Mouse (Mus musculus) lung, postnatal 25 days (tissue): Measurements from ENCODE around the gene Btn2a2.
A peak's percentile ranks its signal among the peaks of the same experiment; 100 is the strongest.

Experiments used
- DNase-seq: peaks from one replicate; pipeline ENCODE4 v3.0.0; 2022; ENCODE audit warnings: low spot score

Btn2a2 gene

DNA sequence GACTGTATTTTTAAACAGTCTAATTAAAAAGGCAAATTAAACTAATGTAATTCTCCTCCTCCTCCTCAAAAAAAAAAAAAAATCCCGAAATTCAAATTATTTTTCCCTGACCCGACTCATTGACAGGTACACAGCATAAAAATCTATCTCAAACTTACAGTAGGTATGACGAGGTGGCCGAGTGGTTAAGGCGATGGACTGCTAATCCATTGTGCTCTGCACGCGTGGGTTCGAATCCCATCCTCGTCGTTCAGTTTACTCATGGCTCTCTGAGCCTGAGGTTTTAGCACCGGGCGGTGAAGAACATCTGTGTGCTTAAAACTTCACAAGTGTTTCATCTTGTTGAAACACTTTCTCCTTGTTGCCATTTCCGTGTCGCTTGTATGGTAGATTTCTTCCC lies 33.0 kb upstream of the Btn2a2 start:
- peak; percentile 82 for DNase-seq

DNA sequence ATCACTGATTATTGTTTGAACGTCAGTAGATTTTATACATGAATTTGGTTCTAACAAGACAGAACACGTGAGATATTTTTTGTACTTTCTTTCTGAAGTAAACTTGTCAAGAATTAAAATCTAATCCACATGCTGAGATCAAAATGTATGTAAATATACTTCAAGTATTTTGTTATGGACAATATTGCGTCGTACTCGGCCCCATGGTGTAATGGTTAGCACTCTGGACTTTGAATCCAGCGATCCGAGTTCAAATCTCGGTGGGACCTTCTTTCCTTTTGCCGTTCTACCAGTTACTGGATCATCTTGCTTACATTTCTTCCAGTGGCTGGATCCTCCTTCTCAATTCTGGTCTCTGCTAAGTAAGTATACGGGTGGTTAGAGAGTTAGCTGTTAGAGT lies 30.8 kb upstream of the Btn2a2 start:
- DNase-seq = peak; percentile 84

DNA sequence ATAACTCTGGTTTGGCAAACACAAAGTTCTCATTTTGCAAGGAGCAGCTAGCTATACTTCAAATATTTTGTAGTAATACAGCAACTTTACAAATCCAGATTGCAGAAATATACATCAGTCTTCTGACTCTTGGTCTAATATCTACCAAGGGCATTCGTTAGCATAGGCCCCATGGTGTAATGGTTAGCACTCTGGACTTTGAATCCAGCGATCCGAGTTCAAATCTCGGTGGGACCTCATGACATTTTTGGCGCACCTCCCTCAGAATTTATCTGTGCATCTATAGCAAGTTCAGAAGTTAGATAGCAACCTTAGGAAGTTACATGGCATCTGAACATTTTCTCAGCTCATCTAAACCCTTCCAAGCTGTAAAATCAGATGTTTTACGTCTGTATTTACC lies 30.2 kb upstream of the Btn2a2 start:
- DNase-seq = peak; percentile 86

DNA sequence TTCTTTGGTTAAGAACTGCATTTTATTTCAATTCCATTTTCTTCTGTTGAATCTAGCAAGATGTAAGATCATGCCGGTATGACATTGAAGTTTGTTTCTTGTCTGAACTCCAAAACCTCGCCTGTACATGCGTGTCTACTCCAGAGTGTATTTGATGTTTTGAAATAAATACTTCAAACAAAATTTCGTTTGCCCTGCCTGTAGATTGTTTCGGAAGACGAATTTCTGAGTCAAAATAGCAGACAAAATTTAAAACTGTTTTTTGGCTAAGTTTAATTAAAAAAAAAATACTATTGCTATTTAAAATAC lies 29.6 kb upstream of the Btn2a2 start:
- DNase-seq = no peak

DNA sequence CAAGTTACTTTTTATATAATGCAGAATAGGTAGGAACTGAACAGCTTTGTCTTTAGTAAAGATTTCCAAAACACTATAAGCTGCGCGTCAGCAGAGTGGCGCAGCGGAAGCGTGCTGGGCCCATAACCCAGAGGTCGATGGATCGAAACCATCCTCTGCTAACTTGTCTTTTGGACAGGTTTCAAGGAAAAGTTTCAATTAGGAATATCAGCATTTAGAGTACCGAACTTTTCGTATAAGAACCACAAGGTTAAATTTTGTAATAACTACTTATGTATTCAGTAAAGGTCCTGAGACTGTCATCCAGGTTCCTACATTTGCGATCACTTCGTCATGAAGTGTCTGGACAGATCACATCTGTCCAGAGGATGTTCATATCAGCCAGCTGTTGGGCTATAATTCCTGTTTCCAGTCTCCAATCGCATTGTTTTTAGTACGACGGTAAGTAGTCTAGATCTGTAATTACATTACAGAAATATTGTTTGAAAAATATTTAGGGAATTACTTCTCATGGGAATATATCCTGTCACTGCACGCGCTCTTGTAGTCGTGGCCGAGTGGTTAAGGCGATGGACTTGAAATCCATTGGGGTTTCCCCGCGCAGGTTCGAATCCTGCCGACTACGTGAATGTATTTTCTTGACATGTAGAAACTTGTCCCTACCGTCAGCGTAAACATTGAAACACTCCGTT lies 29.1 kb upstream of the Btn2a2 start:
- DNase-seq = peak; percentile 89

DNA sequence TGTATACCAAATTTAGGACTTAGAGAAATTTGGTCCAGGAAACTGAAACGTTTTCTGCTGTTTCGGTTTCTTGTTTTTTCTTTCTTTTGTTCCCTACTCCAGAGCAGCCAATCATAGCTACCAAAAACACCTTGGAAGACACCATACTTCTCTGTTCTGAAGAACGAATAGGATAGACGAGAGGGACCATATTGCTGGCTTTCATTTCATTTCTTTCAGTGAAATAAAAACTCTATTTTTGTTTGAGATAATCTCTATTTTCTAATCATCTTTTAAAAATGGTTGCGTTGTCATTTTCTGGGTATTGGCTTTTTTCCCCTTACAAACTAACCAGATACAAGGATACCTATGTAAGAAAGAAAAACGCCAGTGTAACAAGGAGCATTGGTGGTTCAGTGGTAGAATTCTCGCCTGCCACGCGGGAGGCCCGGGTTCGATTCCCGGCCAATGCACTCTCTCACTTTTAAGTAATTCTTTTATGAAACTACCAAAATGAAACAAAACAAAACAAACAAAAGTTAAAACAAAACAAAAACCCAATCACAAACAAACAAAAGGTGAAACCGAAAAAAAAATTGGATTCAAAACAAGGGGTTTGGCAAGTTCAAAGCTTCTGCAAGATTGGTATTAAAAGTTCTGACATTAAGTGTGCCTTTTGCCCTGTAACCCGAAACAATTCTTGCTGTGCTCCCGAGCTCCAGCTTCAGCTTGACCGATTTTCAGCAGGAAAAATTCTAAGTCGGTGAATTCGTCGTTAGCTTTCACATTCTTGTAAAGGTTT lies 28.4 kb upstream of the Btn2a2 start:
- DNase-seq = peak; percentile 59

DNA sequence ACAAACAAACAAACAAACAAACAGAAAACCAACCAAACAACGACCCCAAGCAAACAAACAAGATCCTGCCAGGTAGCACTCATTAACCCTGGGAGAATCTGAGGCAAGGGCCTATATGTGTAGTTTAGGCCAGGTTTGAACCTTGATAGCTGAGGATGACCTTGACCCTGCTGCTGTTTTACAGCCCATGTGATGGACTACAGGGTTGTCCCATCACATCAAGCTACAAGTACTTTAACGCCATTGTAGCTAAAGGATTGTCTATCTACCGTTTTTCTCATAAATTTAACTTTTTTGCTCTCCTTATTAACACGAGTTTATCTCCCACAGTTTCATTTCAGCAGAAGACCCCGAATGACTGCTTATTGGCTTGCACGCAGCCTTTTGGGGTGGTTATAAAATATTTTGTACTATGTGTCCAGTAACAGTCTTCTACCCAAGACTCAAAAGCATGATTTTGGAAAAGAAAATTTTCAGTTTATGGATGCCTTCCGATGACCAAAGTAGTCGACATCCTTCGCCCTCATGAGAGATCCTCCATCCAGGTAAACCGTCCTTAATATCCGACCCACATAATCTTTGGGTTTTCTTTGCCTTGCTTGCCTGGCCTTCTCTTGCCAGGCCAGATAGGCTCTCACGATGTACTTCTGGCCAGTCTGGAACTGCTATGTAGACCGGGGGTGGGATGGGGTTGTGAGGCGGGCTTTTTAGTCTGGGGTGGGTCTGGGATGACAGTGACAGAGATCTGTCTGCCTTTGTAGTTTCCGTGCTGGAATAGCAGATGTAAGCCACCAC lies 27.4 kb upstream of the Btn2a2 start:
- no peak for DNase-seq

DNA sequence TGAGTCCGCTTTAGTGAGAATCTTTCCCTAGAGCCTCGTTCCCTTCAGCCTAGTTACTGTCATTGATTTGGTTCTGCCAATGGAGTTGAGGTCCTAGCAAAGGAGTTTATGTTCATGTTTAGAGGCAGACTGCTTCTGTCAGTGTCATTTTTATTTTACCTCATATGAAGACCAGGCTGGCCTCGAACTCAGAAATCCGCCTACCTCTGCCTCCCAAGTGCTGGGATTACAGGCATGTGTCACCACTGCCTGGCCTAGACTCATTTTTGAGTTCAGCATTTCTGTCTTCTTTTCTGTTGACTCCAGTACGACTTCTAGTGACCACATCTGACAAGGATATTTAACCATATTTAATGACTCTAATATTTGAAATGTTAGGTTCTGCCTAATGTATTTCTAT lies 26.6 kb upstream of the Btn2a2 start:
- DNase-seq = no peak

DNA sequence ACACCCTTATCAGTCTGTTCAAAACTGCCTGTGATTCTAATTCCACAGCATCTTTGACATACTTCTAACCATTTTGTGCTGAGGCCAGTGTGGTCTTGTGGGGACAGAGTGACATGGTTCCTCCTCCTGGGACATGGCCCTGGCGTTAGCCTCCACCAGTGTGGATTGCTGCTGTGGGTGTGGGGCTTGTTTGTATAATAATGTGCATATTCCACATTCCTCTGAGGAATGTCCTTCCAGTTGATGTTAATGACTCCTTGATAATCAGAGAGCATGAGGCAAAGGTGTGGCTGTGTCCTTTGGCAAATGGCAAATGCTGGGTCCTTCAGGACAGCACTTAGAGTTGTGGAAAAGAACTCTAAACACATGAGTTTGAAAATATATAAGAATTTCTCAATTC lies 24.9 kb upstream of the Btn2a2 start:
- DNase-seq = no peak

DNA sequence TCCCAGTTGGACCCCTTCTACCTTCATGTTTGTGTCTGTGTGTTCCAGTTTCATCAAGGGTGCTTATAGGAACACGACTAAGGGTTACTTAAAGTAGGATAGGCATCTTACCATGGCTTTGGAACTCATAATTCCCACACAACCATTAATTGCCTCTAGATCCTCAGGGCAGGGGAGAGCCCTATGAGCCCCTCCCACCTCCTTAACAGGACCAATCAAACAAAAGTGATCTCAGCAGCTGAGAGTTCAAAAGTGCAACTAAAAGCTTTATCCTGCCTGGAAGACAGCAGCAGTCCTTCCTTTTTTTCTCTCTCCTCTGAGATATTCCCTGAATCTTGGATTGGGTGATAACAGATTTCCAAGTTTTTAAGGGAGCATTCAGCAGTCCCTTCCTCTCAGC lies 21.5 kb upstream of the Btn2a2 start:
- DNase-seq = no peak

DNA sequence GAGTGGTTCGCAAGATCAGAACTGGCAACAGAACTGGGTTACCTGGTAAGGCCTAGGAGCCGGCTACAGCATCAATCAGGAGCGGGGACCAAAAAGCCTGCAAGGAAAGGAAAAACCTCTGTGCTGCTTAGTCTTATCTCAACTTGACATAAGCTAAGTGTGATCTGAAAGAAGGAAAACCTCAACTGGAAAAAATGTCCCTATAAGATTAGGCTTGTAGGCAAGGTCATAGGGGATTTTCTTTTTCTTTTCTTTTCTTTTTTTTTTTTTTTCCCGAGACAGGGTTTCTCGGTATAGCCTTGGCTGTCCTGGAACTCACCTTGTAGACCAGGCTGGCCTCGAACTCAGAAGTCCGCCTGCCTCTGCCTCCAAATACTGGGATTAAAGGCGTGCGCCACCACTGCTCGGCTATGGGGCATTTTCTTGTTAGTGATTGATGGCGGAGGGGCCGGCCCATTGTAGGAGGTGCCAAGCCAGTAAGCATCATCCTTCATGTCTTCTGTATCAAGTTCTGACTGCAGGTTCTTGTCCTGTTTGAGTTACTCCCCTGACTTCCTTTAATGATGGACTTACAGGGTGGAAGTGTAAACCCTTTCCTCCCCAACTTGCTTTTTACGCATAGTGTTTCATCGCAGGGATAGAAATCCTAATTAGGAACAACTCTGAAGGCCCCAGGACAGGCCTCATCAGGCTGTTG lies 18.3 kb upstream of the Btn2a2 start:
- DNase-seq = no peak

DNA sequence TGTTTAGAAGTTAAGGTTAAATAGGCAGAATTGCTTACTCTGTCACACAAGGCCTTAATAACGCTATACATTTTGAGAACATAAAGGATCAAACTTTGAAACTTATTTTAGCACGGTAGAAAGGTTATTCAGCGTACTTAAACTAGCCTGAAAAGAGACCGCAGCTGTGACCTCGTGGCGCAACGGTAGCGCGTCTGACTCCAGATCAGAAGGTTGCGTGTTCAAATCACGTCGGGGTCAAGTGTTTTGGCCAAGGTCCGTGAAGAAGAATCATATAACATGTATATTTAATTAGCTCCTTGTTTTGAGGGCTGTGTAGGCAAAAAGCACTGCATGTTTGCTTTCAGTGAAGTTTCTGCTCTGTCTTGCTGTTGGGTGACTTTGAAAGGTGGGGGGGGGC lies 17.7 kb upstream of the Btn2a2 start:
- DNase-seq = peak; percentile 27

DNA sequence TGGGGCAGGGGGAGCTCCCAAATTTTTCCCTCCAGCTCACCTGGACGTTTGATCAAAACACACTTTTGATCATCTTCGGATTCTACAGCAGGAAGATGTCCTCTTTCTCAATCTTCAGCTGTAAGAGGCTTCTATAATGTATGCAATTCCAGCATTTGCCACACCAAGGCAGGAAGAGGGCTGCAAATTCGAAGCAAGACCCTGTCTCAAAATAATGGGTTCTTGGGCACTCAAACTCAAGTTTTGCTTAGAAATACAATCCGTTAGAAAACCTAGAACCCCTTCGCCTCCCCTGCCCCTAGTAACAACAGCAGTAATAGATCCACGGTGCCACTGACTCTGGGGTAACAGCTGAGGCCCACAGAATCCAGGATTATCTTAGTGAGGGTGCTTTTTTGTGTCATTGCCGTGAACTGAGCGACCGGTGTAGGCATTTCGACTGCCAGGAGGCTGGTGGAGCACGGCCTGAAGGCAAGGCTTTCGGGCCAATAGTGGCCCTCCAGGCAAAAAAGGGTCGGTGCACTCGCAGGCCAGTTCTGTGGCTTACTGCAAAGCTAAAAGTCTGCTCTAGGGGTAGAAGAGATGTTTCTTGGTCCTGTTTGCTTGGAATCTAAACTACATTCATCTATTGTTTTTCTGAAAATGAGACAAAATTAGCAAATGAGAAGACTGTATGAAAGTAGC lies 17.1 kb upstream of the Btn2a2 start:
- DNase-seq = no peak

DNA sequence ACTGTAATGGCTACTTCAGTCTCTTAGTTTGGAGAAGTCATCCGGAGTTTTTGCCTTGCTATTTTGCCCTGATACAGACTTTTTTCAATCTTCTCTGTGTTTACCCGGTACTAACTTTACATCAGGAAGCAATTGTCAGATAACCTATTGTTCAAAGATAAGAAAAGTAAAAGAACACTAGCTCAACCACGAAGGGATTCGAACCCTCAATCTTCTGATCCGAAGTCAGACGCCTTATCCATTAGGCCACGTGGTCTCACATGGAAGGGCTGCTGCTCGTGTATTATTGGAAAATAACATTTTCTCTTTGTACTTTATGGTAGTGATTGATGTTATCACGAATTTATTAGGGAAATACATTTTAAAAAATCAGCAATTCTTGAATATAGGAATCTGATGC lies 15.1 kb upstream of the Btn2a2 start:
- DNase-seq = peak; percentile 53

DNA sequence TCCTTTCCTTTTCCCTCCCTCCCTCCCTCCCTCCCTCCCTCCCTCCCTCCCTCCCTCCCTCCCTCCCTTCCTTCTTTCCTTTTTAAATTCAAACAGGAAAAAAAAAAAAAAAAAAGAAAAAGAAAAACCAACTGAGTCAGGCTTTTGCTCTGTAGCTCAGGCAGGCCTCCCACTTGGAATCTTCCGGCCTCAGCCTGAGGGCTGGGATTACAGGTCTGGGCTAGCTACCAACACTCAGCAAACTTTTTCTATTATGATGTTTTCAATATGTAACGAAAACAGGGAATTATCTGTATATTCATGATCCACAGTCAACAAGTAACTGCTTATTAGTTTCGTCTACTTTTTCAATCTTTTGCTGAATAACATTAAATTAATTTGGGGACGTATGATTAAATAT lies 14.3 kb upstream of the Btn2a2 start:
- DNase-seq = no peak

DNA sequence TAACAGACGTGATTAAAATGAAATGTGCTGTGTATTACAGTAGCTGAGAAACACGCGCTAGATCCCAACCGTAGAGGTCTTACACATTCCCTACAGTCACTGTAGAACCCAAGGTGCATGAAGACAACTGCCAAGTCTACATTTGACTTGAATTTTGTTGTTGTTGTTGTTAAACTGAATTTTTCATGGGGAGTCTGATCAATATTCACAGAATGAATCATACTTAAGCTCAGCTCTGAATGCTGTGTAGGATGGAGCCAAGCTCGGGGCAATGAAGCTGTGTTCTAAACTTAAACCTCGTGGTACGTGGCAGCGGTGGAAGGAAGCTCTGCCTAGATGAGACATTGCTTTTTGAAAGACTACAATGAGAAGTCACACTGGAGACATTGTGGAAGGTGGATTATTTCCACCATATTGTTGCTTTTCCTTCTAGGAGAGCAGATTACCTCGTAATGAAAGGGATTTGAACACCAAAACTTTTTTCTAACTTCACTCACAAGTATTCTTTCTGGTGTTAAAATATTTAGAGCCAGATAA lies 13.4 kb upstream of the Btn2a2 start:
- DNase-seq = no peak

DNA sequence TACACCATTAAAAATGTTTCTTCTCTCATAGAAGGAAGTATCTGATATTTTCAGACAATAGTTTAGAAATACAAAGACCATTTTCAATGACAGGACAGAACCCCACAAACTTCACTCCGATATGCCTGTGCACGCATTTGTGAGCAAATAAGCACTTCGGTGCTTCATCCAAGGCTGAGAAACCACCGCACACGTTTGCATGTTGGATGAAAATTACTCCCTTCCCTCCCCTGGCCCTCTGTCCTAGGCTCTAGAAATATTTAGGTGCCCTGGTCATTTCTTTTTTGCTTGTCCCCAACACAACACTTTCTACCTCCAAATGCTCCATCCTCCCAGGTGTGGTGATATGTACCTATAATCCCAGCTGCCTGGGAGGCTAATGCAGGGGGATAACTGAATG lies 12.9 kb upstream of the Btn2a2 start:
- no peak for DNase-seq

DNA sequence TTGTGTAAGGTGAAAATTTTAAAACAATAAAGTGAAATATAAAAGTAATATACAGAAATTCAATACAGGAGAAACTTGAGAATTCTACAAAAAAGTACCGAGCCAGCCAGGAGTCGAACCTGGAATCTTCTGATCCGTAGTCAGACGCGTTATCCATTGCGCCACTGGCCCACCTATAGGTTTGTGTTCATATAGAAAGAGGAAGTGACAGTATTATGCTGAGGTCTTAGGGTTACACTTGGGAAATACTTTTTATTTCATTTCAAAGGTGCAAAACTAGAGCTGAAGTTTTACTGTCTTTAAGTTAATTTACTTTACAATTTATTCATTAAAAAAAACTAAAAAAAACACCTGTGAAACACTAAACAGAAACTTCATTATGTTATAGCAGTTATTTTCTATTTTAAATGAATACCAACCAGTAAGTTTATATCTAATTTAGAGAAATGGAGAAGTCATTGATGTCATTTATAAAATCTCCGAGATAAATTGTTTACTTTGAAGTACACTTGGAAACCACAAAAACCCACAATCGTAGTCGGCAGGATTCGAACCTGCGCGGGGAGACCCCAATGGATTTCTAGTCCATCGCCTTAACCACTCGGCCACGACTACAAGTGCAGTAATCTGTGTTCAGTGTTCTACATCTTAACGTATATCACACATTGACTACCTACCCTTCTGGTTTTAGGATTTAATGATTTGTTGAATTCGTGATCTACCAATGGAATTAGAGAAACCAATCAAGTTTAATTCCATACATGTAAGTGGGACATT lies 12.0 kb upstream of the Btn2a2 start:
- DNase-seq = no peak

DNA sequence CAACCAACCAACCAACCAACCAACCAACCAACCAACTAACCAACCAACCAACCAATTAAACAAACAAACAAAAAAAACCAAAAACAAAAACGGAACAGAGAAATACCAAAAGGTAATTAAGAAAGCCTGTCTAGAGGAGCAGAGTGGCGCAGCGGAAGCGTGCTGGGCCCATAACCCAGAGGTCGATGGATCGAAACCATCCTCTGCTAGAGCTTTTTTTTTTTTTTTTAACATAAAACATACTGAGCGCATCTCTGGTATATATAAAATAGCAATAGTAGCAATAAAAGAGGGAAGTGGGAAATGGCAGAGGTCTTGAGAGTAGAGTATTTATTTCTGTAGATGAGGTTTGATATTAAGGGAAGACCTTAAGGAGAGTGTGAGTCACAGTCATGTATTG lies 11.3 kb upstream of the Btn2a2 start:
- no peak for DNase-seq

DNA sequence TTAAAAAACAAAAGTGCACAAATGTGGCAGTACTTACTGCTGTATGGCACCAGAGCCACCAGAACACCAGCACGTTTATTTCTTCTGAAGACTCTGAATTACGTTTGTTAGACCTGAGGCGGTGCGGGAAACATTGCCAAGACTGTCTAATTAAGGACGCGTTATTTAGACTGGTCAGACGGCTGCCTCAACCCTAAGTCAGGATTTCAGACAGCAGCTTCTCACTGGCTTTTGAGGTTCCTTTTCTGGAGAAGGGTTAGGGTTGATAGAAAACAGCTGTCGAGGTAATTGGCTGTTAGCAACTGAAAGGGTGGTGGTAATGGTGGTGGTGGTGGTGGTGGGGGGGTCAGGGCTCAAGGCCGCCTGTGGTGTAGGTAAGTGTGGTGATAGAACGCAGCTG lies 10.0 kb upstream of the Btn2a2 start:
- no peak for DNase-seq
